Mouse (Mus musculus): ENCODE data around the gene Zfp169. TPM values are rescaled to one million over a fixed set of nuclear protein-coding genes. Genes with fewer than 3 reads are reported as not detected.

Gene Zfp169
- polyA plus RNA-seq, 1 experiment = not detected

DNA sequence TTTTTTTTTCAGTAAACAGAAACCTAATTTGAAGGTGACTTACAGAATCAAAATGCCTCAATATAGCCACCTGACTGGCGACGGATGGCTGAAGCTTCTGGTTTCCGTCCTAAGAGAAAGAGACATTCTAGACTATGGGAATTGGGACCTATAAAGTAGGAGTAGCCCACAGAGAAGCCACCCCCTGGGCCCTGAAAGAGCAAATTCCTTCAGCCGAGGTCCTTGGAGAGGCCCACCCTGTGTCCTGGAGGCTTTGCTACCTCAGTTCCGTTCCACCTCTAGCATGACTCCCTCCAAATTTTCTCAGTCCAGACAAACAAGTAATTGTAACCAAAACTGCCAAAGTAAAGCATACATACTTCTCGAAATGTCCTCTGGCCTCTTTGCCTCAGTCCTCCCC lies 34.4 kb upstream of the Zfp169 start:
- H3K4me1 ChIP-seq (ENCODE audit: control insufficient read depth, insufficient read depth, low read length) = peaks cover 6% of the 10 kb centered on the region
- H3K4me3 ChIP-seq (ENCODE audit: insufficient read depth, low read depth, low read length) = no peak overlapping the region
- no peak overlapping the region for H3K27ac ChIP-seq (ENCODE audit: insufficient read depth, low read depth, low read length)
- TF ChIP-seq POLR2A (IDR thresholded peaks at IDR 0.05; ENCODE audit: insufficient read depth, low read depth, low read length) = no peak
- TF ChIP-seq CTCF (IDR thresholded peaks at IDR 0.05; ENCODE audit: insufficient read depth, low read depth, low read length) = no peak
- 97% methylated on average over 6 of the region's 6 CpGs for WGBS

DNA sequence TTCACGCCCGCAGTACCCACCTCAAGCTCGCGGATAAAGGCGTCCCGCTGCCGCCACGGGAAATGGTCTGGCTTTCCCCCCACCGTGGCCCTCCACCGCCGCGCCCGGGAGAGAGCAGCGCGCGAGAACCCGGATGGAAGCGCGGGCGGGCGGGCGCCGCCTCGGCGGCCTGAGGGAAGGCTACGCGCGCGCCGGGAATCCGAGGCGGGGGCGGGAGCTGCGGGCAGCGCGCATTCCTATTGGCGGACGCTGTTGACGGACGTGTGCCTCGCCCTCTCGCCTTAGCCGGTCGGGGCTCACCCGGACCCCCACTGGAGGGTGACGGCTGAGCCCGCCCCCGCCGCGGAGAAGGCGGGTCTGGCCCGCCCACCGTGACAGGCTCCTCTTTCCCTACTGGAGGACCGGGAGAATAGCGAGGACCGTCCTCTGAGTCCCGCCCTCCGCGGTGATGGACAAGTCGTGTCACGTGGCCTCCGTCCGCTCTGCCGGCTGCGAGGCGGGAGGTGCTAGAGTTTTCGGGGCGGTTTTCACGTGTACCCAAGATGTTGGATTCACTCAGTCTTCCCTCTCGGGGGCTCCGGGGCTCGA lies 33.2 kb upstream of the Zfp169 start:
- under 1% methylated on average over 72 of the region's 72 CpGs for WGBS
- peak overlapping the region; percentile 90 for H3K4me3 ChIP-seq (ENCODE audit: insufficient read depth, low read depth, low read length)
- TF ChIP-seq CTCF (IDR thresholded peaks at IDR 0.05; ENCODE audit: insufficient read depth, low read depth, low read length) = no peak
- peak; percentile 89 for TF ChIP-seq POLR2A (IDR thresholded peaks at IDR 0.05; ENCODE audit: insufficient read depth, low read depth, low read length)
- peak overlapping the region; percentile 97 for H3K27ac ChIP-seq (ENCODE audit: insufficient read depth, low read depth, low read length)
- H3K4me1 ChIP-seq (ENCODE audit: control insufficient read depth, insufficient read depth, low read length) = no peaks in the 10 kb centered on the region

DNA sequence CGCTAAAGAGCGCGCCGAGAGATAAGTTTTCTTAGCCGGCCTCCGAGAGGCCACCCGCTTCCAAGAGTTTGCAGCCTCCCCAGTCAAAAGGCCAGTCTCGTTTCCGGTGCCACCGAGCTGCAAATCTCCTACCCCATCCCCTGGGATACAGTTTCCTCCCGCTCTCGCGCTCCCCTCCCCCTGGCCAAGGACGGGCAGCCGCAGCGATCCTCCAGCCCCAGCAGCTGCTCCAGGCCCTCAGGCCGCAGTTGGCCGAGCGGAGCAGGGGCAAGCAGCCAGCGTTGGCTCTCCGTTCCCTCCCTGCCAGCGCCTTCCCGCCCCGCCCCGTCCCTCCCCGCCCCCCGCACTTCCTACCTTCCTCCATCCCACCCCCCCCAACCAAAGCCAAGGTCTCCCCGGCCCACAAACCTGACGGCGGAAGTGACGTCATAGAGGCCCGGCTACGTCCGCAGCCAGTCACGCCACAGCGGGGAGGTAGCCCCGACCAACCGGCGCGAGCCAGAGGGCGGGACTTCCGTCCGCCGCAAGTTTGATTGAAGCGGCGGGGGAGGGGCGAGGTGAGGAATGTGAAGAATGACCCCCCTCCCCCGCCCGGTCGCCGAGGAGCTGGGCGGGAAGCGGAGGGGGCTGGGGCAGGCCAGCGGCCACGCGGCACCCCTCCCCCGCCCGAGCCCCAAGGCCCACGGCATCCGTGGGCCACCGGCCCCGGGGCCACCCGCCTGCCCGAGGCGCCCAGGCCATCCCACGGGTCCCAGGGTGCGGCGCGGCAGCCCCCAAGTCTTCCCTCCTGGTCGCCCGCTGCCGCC lies 32.4 kb upstream of the Zfp169 start:
- TF ChIP-seq POLR2A (IDR thresholded peaks at IDR 0.05; ENCODE audit: insufficient read depth, low read depth, low read length) (no peak), CTCF (IDR thresholded peaks at IDR 0.05; ENCODE audit: insufficient read depth, low read depth, low read length) (no peak)
- peak overlapping the region; percentile 90 for H3K4me3 ChIP-seq (ENCODE audit: insufficient read depth, low read depth, low read length)

GRCm38 (mm10) chr13:48544867-48545266 lies 31.6 kb upstream of the Zfp169 start:
- WGBS = 24% methylated on average over 4 of the region's 4 CpGs
- Histone ChIP-seq H3K27ac (ENCODE audit: insufficient read depth, low read depth, low read length) (no peak overlapping the region), H3K4me3 (ENCODE audit: insufficient read depth, low read depth, low read length) (peak overlapping the region; percentile 88; the same call in 1 of the 2 replicates), H3K4me1 (ENCODE audit: control insufficient read depth, insufficient read depth, low read length) (no peaks in the 10 kb centered on the region)
- TF ChIP-seq POLR2A (IDR thresholded peaks at IDR 0.05; ENCODE audit: insufficient read depth, low read depth, low read length) = no peak
- no peak for TF ChIP-seq CTCF (IDR thresholded peaks at IDR 0.05; ENCODE audit: insufficient read depth, low read depth, low read length)

More for the DNA sequence above, 32.4 kb upstream of the Zfp169 start:
- WGBS = under 1% methylated on average over 64 of the region's 72 CpGs
- Histone ChIP-seq H3K4me1 (ENCODE audit: control insufficient read depth, insufficient read depth, low read length) (no peaks in the 10 kb centered on the region), H3K27ac (ENCODE audit: insufficient read depth, low read depth, low read length) (peak overlapping the region; percentile 97)

- no peak overlapping the region for H3K27ac ChIP-seq (ENCODE audit: insufficient read depth, low read depth, low read length)
- TF ChIP-seq POLR2A (IDR thresholded peaks at IDR 0.05; ENCODE audit: insufficient read depth, low read depth, low read length) = no peak
- TF ChIP-seq CTCF (IDR thresholded peaks at IDR 0.05; ENCODE audit: insufficient read depth, low read depth, low read length) = no peak
- no peak overlapping the region for H3K4me3 ChIP-seq (ENCODE audit: insufficient read depth, low read depth, low read length)
- no peaks in the 10 kb centered on the region for H3K4me1 ChIP-seq (ENCODE audit: control insufficient read depth, insufficient read depth, low read length)
Observed at GRCm38 (mm10) chr13:48544391-48544790, 31.1 kb upstream of the Zfp169 start.

- WGBS = 21% methylated on average over 1 of the region's 1 CpGs
Observed at GRCm38 (mm10) chr13:48540488-48540887, 27.2 kb upstream of the Zfp169 start.

GRCm38 (mm10) chr13:48533441-48533840 lies 20.2 kb upstream of the Zfp169 start:
- no peak overlapping the region for H3K27ac ChIP-seq (ENCODE audit: insufficient read depth, low read depth, low read length)
- 85% methylated on average over 5 of the region's 5 CpGs for WGBS
- TF ChIP-seq CTCF (IDR thresholded peaks at IDR 0.05; ENCODE audit: insufficient read depth, low read depth, low read length) = no peak
- TF ChIP-seq POLR2A (IDR thresholded peaks at IDR 0.05; ENCODE audit: insufficient read depth, low read depth, low read length) = no peak
- no peaks in the 10 kb centered on the region for H3K4me1 ChIP-seq (ENCODE audit: control insufficient read depth, insufficient read depth, low read length)
- no peak overlapping the region for H3K4me3 ChIP-seq (ENCODE audit: insufficient read depth, low read depth, low read length)

More at GRCm38 (mm10) chr13:48540488-48540887, 27.2 kb upstream of the Zfp169 start:
- Histone ChIP-seq H3K27ac (ENCODE audit: insufficient read depth, low read depth, low read length) (no peak overlapping the region), H3K4me1 (ENCODE audit: control insufficient read depth, insufficient read depth, low read length) (no peaks in the 10 kb centered on the region), H3K4me3 (ENCODE audit: insufficient read depth, low read depth, low read length) (no peak overlapping the region)
- TF ChIP-seq POLR2A (IDR thresholded peaks at IDR 0.05; ENCODE audit: insufficient read depth, low read depth, low read length) (no peak), CTCF (IDR thresholded peaks at IDR 0.05; ENCODE audit: insufficient read depth, low read depth, low read length) (no peak)

GRCm38 (mm10) chr13:48531448-48531847 lies 18.2 kb upstream of the Zfp169 start:
- no peak overlapping the region for H3K27ac ChIP-seq (ENCODE audit: insufficient read depth, low read depth, low read length)
- WGBS = 83% methylated on average over 2 of the region's 2 CpGs
- H3K4me3 ChIP-seq (ENCODE audit: insufficient read depth, low read depth, low read length) = no peak overlapping the region
- TF ChIP-seq CTCF (IDR thresholded peaks at IDR 0.05; ENCODE audit: insufficient read depth, low read depth, low read length) (no peak), POLR2A (IDR thresholded peaks at IDR 0.05; ENCODE audit: insufficient read depth, low read depth, low read length) (no peak)
- no peaks in the 10 kb centered on the region for H3K4me1 ChIP-seq (ENCODE audit: control insufficient read depth, insufficient read depth, low read length)

DNA sequence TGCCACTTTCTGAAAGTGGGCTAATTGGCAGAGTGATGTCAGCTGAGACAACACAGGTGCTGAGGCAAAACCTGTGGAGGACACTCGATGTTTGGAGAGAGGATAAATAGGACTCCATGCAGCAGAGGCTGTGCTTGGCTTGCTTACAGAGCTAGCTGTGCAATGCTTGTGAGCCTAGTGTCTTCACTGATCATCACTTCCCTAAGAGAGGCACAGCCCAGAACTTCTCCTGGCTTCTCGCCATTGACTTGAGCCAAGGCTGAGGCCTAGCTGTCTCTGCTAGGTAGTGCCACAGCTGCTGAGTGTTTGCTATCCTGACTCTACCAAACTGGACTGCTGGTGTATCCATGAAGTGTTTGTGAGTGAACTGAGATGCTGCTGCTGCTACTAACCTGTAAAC lies 17.4 kb upstream of the Zfp169 start:
- no peaks in the 10 kb centered on the region for H3K4me1 ChIP-seq (ENCODE audit: control insufficient read depth, insufficient read depth, low read length)
- no peak for TF ChIP-seq POLR2A (IDR thresholded peaks at IDR 0.05; ENCODE audit: insufficient read depth, low read depth, low read length)
- TF ChIP-seq CTCF (IDR thresholded peaks at IDR 0.05; ENCODE audit: insufficient read depth, low read depth, low read length) = no peak
- WGBS = 58% methylated on average over 2 of the region's 2 CpGs
- no peak overlapping the region for H3K4me3 ChIP-seq (ENCODE audit: insufficient read depth, low read depth, low read length)
- no peak overlapping the region for H3K27ac ChIP-seq (ENCODE audit: insufficient read depth, low read depth, low read length)

Measured in olfactory bulb, adult 2 months (tissue).